Comparison of ENCODE assay signal across 7 mouse cellular contexts in the genomic region with DNA sequence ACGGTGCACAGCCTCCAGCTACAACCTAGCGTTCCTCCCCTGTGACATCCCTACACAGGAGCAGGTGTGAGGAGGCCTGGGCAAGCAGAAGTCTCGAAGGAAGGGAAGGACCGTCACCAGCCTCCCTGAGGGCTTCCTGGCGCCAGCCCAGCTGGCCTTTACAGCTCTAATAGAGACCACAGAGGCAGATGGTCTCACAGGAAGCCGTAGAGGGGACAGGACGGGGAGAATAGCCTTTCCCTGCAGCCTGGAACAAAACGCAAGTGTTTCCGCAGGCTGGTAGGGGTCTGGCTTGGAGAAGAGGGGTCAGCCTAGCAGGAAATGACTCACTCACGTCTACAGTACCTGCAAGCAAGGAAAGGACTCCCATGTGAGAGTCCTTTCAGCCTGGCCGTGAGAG. TPM values are rescaled to one million over a fixed set of nuclear protein-coding genes. Genes with fewer than 3 reads are reported as not detected.
A peak's percentile ranks its signal among the peaks of the same experiment; 100 is the strongest.
DNase-seq lines count a peak whose midpoint lies in the region; ATAC-seq and TF ChIP-seq lines count a peak whose summit lies in the region.

No protein-coding gene starts in this region.

- H3K27me3 ChIP-seq in stomach, embryonic 14.5 days (ENCODE audit: control insufficient read depth, insufficient read depth, low read length), result no peaks in the 10 kb centered on the region
- H3K27me3 ChIP-seq in stomach, postnatal 0 days (ENCODE audit: control insufficient read depth, insufficient read depth, low read length), result no peaks in the 10 kb centered on the region
- H3K27me3 ChIP-seq in heart, embryonic 12.5 days (replicated peaks), result no peaks in the 10 kb centered on the region
- H3K27me3 ChIP-seq in liver, embryonic 11.5 days (replicated peaks; ENCODE audit: control insufficient read depth, insufficient read depth, low read length), result no peaks in the 10 kb centered on the region

- no peak overlapping the region for H3K9ac ChIP-seq in stomach, embryonic 14.5 days (replicated peaks; ENCODE audit: low read depth, low read length)
- no peak overlapping the region for H3K9ac ChIP-seq in stomach, postnatal 0 days (ENCODE audit: low read length)
- H3K9ac ChIP-seq in heart, embryonic 12.5 days, result peak overlapping the region; percentile 55
- H3K9ac ChIP-seq in liver, embryonic 11.5 days (ENCODE audit: low read depth, low read length), result no peak overlapping the region

- no peak for TF ChIP-seq CTCF in stomach, postnatal 0 days (IDR thresholded peaks at IDR 0.05; ENCODE audit: low read depth)

- peaks cover 9% of the 10 kb centered on the region; the same call in 1 of the 2 replicates for H3K36me3 ChIP-seq in stomach, embryonic 14.5 days (ENCODE audit: control insufficient read depth, insufficient read depth, low read length)
- 0 out of 2 replicates have a peak, but pooled peaks cover 3% of the 10 kb centered on the region for H3K36me3 ChIP-seq in stomach, postnatal 0 days (ENCODE audit: control insufficient read depth, insufficient read depth, low read length)
- peaks cover 11% of the 10 kb centered on the region for H3K36me3 ChIP-seq in heart, embryonic 12.5 days
- H3K36me3 ChIP-seq in liver, embryonic 11.5 days (ENCODE audit: control insufficient read depth, insufficient read depth, low read length), result peaks cover 3% of the 10 kb centered on the region; the same call in 1 of the 2 replicates

- 69% methylated on average over 11 of the region's 11 CpGs for WGBS in stomach, embryonic 14.5 days
- 66% methylated on average over 11 of the region's 11 CpGs for WGBS in stomach, postnatal 0 days
- WGBS in heart, embryonic 12.5 days, result 48% methylated on average over 11 of the region's 11 CpGs
- 58% methylated on average over 11 of the region's 11 CpGs for WGBS in liver, embryonic 11.5 days

- H3K4me1 ChIP-seq in stomach, embryonic 14.5 days (ENCODE audit: control insufficient read depth, insufficient read depth, low read length), result peaks cover 21% of the 10 kb centered on the region
- no peaks in the 10 kb centered on the region for H3K4me1 ChIP-seq in stomach, postnatal 0 days (replicated peaks; ENCODE audit: control insufficient read depth, insufficient read depth)
- peaks cover 42% of the 10 kb centered on the region for H3K4me1 ChIP-seq in heart, embryonic 12.5 days (replicated peaks)
- H3K4me1 ChIP-seq in liver, embryonic 11.5 days (replicated peaks; ENCODE audit: control insufficient read depth, insufficient read depth, low read length), result peaks cover 36% of the 10 kb centered on the region

- H3K27ac ChIP-seq in stomach, embryonic 14.5 days (ENCODE audit: low read length), result peak overlapping the region; percentile 12; the same call in 1 of the 2 replicates
- no peak overlapping the region for H3K27ac ChIP-seq in stomach, postnatal 0 days (replicated peaks)
- peak overlapping the region; percentile 83 for H3K27ac ChIP-seq in heart, embryonic 12.5 days (ENCODE audit: poor library complexity, severe bottlenecking)
- H3K27ac ChIP-seq in liver, embryonic 11.5 days (ENCODE audit: low read depth, low read length), result no peak overlapping the region

- DNase-seq in stomach, postnatal 0 days (ENCODE audit: low spot score), result no peak
- DNase-seq in kidney, postnatal 10 days, result peak; percentile 79
- no peak for DNase-seq in right cerebral cortex, postnatal 4 days
- no peak for DNase-seq in c-Kit-positive CD71-positive TER-119-positive erythroid progenitor cells, embryonic 14.5 days (ENCODE audit: low spot score)
- DNase-seq in liver, embryonic 11.5 days (ENCODE audit: low spot score), result no peak

- no peak overlapping the region for H3K4me3 ChIP-seq in stomach, embryonic 14.5 days (ENCODE audit: low read depth, low read length)
- no peak overlapping the region for H3K4me3 ChIP-seq in stomach, postnatal 0 days (ENCODE audit: low read depth, low read length)
- peak overlapping the region; percentile 24 for H3K4me3 ChIP-seq in heart, embryonic 12.5 days
- H3K4me3 ChIP-seq in liver, embryonic 11.5 days (ENCODE audit: low read depth, low read length), result no peak overlapping the region

- H3K9me3 ChIP-seq in stomach, embryonic 14.5 days (ENCODE audit: control insufficient read depth, low read depth, low read length), result no peaks in the 10 kb centered on the region
- no peaks in the 10 kb centered on the region for H3K9me3 ChIP-seq in stomach, postnatal 0 days (ENCODE audit: control insufficient read depth, low read length)
- no peaks in the 10 kb centered on the region for H3K9me3 ChIP-seq in heart, embryonic 12.5 days (replicated peaks)
- H3K9me3 ChIP-seq in liver, embryonic 11.5 days (ENCODE audit: control insufficient read depth, low read length), result no peaks in the 10 kb centered on the region

- no peak for ATAC-seq in stomach, embryonic 14.5 days (ENCODE audit: insufficient number of reproducible peaks, insufficient read depth, low FRiP score, low read depth)
- ATAC-seq in stomach, postnatal 0 days (ENCODE audit: low FRiP score, low TSS enrichment), result no peak
- ATAC-seq in heart, embryonic 12.5 days (ENCODE audit: insufficient number of reproducible peaks, low FRiP score), result 0 out of 2 replicates have a peak, but pooled peaks have one; percentile 11
- no peak for ATAC-seq in liver, embryonic 11.5 days (replicated peaks; ENCODE audit: low FRiP score)

- no peak for TF ChIP-seq EP300 in stomach, postnatal 0 days (optimal IDR thresholded peaks at IDR 0.05)

- H3K4me2 ChIP-seq in stomach, embryonic 14.5 days (replicated peaks; ENCODE audit: low read depth, low read length), result no peak overlapping the region
- H3K4me2 ChIP-seq in stomach, postnatal 0 days (replicated peaks; ENCODE audit: low read depth), result no peak overlapping the region
- H3K4me2 ChIP-seq in heart, embryonic 12.5 days, result peak overlapping the region; percentile 53
- H3K4me2 ChIP-seq in liver, embryonic 11.5 days, result no peak overlapping the region

RNA-seq across cellular contexts. Expression of gene Misp, which starts 13.0 kb away (rescaled TPM):
- 27.6 and 33.1 TPM in 2 replicates for polyA plus RNA-seq in stomach, embryonic 14.5 days (2014; fragmentation: Nextera tagmentation; extraction: Ambion mirVana)
- 57.6 and 58.0 TPM in 2 replicates for polyA plus RNA-seq in stomach, postnatal 0 days (2015; fragmentation: Nextera tagmentation; extraction: Ambion mirVana)
- 0.40 and 0.60 TPM in 2 replicates for polyA plus RNA-seq in heart, embryonic 12.5 days (2016; fragmentation: Nextera tagmentation; extraction: Ambion mirVana)
- polyA plus RNA-seq in liver, embryonic 11.5 days (2014; fragmentation: Nextera tagmentation; extraction: Ambion mirVana), result 0.69 and 1.5 TPM in 2 replicates

RNA-seq across cellular contexts. Expression of gene Palm, which starts 14.5 kb away (rescaled TPM):
- polyA plus RNA-seq in stomach, embryonic 14.5 days (2014; fragmentation: Nextera tagmentation; extraction: Ambion mirVana), result 67.0 and 78.0 TPM in 2 replicates
- 27.8 and 29.1 TPM in 2 replicates for polyA plus RNA-seq in stomach, postnatal 0 days (2015; fragmentation: Nextera tagmentation; extraction: Ambion mirVana)
- 72.4 and 80.8 TPM in 2 replicates for polyA plus RNA-seq in heart, embryonic 12.5 days (2016; fragmentation: Nextera tagmentation; extraction: Ambion mirVana)
- 27.6 and 28.6 TPM in 2 replicates for polyA plus RNA-seq in liver, embryonic 11.5 days (2014; fragmentation: Nextera tagmentation; extraction: Ambion mirVana)

RNA-seq across cellular contexts. Expression of gene Prss57, which starts 17.1 kb away (rescaled TPM):
- not detected in 2 replicates for polyA plus RNA-seq in stomach, embryonic 14.5 days (2014; fragmentation: Nextera tagmentation; extraction: Ambion mirVana)
- 0.04 and 0.15 TPM in 2 replicates for polyA plus RNA-seq in stomach, postnatal 0 days (2015; fragmentation: Nextera tagmentation; extraction: Ambion mirVana)
- 0.24 TPM in 1 of 2 replicates, not detected in the other for polyA plus RNA-seq in heart, embryonic 12.5 days (2016; fragmentation: Nextera tagmentation; extraction: Ambion mirVana)
- polyA plus RNA-seq in liver, embryonic 11.5 days (2014; fragmentation: Nextera tagmentation; extraction: Ambion mirVana), result 1.5 and 1.7 TPM in 2 replicates

RNA-seq across cellular contexts. Expression of gene Fstl3, which starts 30.8 kb away (rescaled TPM):
- polyA plus RNA-seq in stomach, embryonic 14.5 days (2014; fragmentation: Nextera tagmentation; extraction: Ambion mirVana), result 8.7 and 9.0 TPM in 2 replicates
- polyA plus RNA-seq in stomach, postnatal 0 days (2015; fragmentation: Nextera tagmentation; extraction: Ambion mirVana), result 14.1 and 17.6 TPM in 2 replicates
- polyA plus RNA-seq in heart, embryonic 12.5 days (2016; fragmentation: Nextera tagmentation; extraction: Ambion mirVana), result 21.1 and 21.9 TPM in 2 replicates
- polyA plus RNA-seq in liver, embryonic 11.5 days (2014; fragmentation: Nextera tagmentation; extraction: Ambion mirVana), result 1.8 and 2.6 TPM in 2 replicates

RNA-seq across cellular contexts. Expression of gene Rnf126, which starts 41.1 kb away (rescaled TPM):
- 72.1 and 77.3 TPM in 2 replicates for polyA plus RNA-seq in stomach, embryonic 14.5 days (2014; fragmentation: Nextera tagmentation; extraction: Ambion mirVana)
- polyA plus RNA-seq in stomach, postnatal 0 days (2015; fragmentation: Nextera tagmentation; extraction: Ambion mirVana), result 60.0 and 68.6 TPM in 2 replicates
- polyA plus RNA-seq in heart, embryonic 12.5 days (2016; fragmentation: Nextera tagmentation; extraction: Ambion mirVana), result 78.7 and 78.9 TPM in 2 replicates
- polyA plus RNA-seq in liver, embryonic 11.5 days (2014; fragmentation: Nextera tagmentation; extraction: Ambion mirVana), result 105 and 119 TPM in 2 replicates

Comparison
In these comparisons a context has a peak if more than half of its experiments do, and no peak if none do; other contexts are left out.
1. H3K27ac ChIP-seq: peak in stomach, embryonic 14.5 days (single experiment) and heart, embryonic 12.5 days (single experiment); none in stomach, postnatal 0 days (single experiment) and liver, embryonic 11.5 days (single experiment).
2. RNA of gene Misp, which starts 13.0 kb away (polyA plus RNA-seq): 57.6 to 58.0 TPM in stomach, postnatal 0 days and 27.6 to 33.1 TPM in stomach, embryonic 14.5 days; 0.69 to 1.5 TPM in liver, embryonic 11.5 days and 0.40 to 0.60 TPM in heart, embryonic 12.5 days; every median in the first group is over 10 times any median in the second.